Mouse (Mus musculus) megakaryocyte, embryonic 14.5 days (primary cell): ENCODE data around the gene Mthfsd.

Source experiments
- FLI1 ChIP-seq: IDR thresholded peaks from 2 replicates; pipeline ENCODE4 v1.6.1; 2012; ENCODE audit warnings: low read length, inconsistent platforms, mixed read lengths
- GATA1 ChIP-seq: IDR thresholded peaks from 3 replicates; pipeline ENCODE4 v1.6.1; 2012; ENCODE audit warnings: mixed read lengths, low read length, inconsistent platforms, borderline replicate concordance

GRCm38 (mm10) chr8:121083093-121083935, 24.9 kb downstream of the Mthfsd start:
- TF ChIP-seq GATA1 (no peak), FLI1 (no peak)
